Mouse (Mus musculus) midbrain, embryonic 14.5 days (tissue): ENCODE measurements around the gene Gm17387. TPM values are rescaled to one million over a fixed set of nuclear protein-coding genes. Genes with fewer than 3 reads are reported as not detected.

Experiments
- ATAC-seq: fragments of 200-750 bp; cut with Nextera tagmentation; 2 replicates; pipeline ENCODE4 v1.8.0; 2017; ENCODE audit warnings: moderate number of reproducible peaks, moderate library complexity; ENCODE audit not compliant: low FRiP score, low TSS enrichment
- DNase-seq: peaks from one replicate; pipeline ENCODE4 v3.0.0-alpha.2; 2015
- H3K27ac ChIP-seq: fragments of 300-500 bp; sonication (generic); replicated peaks from 2 replicates; pipeline ENCODE4 v1.5.1; 2014; ENCODE audit warnings: mild to moderate bottlenecking, low read depth, low read length, moderate library complexity
- H3K27me3 ChIP-seq: fragments of 300-500 bp; sonication (generic); 2 replicates; pipeline ENCODE4 v1.6.1; 2014; ENCODE audit warnings: low read length, control low read depth, mixed read lengths; ENCODE audit not compliant: control insufficient read depth, insufficient read depth
- H3K36me3 ChIP-seq: fragments of 300-500 bp; sonication (generic); 2 replicates; pipeline ENCODE4 v1.6.1; 2014; ENCODE audit warnings: low read length, control low read depth; ENCODE audit not compliant: control insufficient read depth, insufficient read depth
- H3K4me1 ChIP-seq: fragments of 300-500 bp; sonication (generic); 2 replicates; pipeline ENCODE4 v1.6.1; 2014; ENCODE audit warnings: mild to moderate bottlenecking, antibody characterized with exemption, low read length, control low read depth; ENCODE audit not compliant: control insufficient read depth, insufficient read depth
- H3K4me2 ChIP-seq: fragments of 300-500 bp; sonication (generic); 2 replicates; pipeline ENCODE4 v1.6.1; 2014; ENCODE audit warnings: mild to moderate bottlenecking, low read length, moderate library complexity
- H3K4me3 ChIP-seq: fragments of 300-500 bp; sonication (generic); replicated peaks from 2 replicates; pipeline ENCODE4 v1.5.1; 2014; ENCODE audit warnings: low read depth, low read length
- H3K9ac ChIP-seq: fragments of 300-500 bp; sonication (generic); replicated peaks from 2 replicates; pipeline ENCODE4 v1.6.1; 2014; ENCODE audit warnings: mild to moderate bottlenecking, low read length, moderate library complexity
- H3K9me3 ChIP-seq: fragments of 300-500 bp; sonication (generic); 2 replicates; pipeline ENCODE4 v1.6.1; 2016; ENCODE audit warnings: low read length, control low read depth, mixed read lengths; ENCODE audit not compliant: control insufficient read depth
- WGBS: fragments of 180-500 bp; shearing (Covaris S2); extraction: QIAGEN DNeasy Blood & Tissue Kit; methylation state at CpG from one replicate; pipeline ENCODE4 v1.1.7; 2014; 5-methylcytosine and 5-hydroxymethylcytosine counted together
- polyA plus RNA-seq: library from polyadenylated mRNA; unstranded; fragments of >200 nt; fragmentation: Nextera tagmentation; extraction: Ambion mirVana; gene quantifications from 2 replicates; pipeline ENCODE4 v1.2.1, GENCODE M21; 2014

Gm17387 gene
- polyA plus RNA-seq, result not detected in 2 replicates

DNA sequence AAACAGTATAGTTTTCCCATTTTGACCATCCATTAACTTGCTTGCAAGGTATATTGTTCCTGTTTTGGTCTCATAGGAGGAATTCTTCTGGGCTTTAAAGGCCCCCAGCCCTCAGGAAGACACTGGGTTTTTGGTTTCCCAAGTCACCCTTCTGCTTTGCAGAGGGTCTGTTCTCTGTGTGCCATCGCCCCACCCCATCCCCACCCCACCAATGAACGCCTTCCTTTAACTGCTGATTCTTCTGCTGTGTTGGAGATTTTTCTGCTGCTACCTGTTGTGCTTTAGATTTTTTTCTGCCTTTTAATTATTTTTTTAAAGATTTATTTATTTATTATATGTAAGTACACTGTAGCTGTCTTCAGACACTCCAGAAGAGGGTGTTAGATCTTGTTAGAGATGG lies at the start of gene Gm17387:
Gene Gm17387, plus strand, starts transcription at position 301 of the 400 bp plus-strand sequence.
- Histone ChIP-seq H3K36me3 (no peaks in the 10 kb centered on the region), H3K4me3 (no peak within 1 kb of the TSS), H3K4me2 (no peak within 1 kb of the TSS), H3K9me3 (no peaks in the 10 kb centered on the region), H3K27me3 (no peaks in the 10 kb centered on the region), H3K9ac (no peak within 1 kb of the TSS), H3K4me1 (peaks cover 11% of the 10 kb centered on the region), H3K27ac (no peak within 1 kb of the TSS)
- ATAC-seq (no peak), DNase-seq (no peak)
- 98% methylated on average over 2 of the region's 2 CpGs for WGBS

DNA sequence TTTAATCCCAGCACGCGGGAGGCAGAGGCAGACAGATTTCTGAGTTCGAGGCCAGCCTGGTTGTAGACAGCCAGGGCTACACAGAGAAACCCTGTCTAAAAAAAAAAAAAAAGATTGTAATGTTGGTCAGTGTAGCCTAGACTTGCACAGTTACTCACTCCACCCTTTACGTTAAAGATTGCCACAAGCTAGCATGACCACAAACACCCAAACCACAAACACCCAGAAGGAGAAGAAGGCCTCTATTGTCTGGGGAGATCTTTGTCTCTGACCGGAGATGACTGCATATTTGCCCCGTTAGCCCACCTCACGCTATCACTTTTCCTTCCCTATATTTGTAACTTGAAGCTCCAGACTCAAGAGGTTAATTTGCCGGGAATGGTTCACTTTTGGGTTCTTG lies 47.2 kb upstream of the Gm17387 start:
- 94% methylated on average over 8 of the region's 8 CpGs for WGBS
- H3K27me3 ChIP-seq, result no peaks in the 10 kb centered on the region
- no peak overlapping the region for H3K27ac ChIP-seq
- no peaks in the 10 kb centered on the region for H3K4me1 ChIP-seq
- H3K4me2 ChIP-seq, result no peak overlapping the region
- no peak overlapping the region for H3K9ac ChIP-seq
- no peak overlapping the region for H3K4me3 ChIP-seq
- H3K9me3 ChIP-seq, result no peaks in the 10 kb centered on the region
- no peak for ATAC-seq
- no peaks in the 10 kb centered on the region for H3K36me3 ChIP-seq
- no peak for DNase-seq

DNA sequence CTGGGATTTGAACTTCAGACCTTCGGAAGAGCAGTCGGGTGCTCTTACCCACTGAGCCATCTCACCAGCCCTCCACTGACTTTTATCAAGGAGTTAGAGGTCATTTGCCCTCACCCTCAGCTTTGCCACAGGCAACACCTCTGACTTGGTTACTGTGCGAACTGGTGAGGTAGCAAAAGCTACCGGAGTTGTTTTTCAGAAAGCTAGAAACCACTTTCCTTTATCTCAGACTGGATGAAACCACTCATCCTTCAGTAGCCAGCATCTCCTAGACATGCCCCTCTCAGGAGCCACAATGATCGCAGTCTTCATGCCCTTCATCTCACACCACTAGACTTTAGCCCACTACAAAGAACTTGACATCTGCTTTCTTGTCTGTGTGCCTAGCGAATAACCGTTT lies 46.0 kb upstream of the Gm17387 start:
- Histone ChIP-seq H3K27me3 (no peaks in the 10 kb centered on the region), H3K4me1 (no peaks in the 10 kb centered on the region), H3K4me3 (no peak overlapping the region), H3K36me3 (no peaks in the 10 kb centered on the region), H3K27ac (no peak overlapping the region), H3K4me2 (no peak overlapping the region), H3K9ac (no peak overlapping the region), H3K9me3 (no peaks in the 10 kb centered on the region)
- ATAC-seq, result no peak
- DNase-seq, result no peak
- WGBS, result 91% methylated on average over 7 of the region's 7 CpGs

DNA sequence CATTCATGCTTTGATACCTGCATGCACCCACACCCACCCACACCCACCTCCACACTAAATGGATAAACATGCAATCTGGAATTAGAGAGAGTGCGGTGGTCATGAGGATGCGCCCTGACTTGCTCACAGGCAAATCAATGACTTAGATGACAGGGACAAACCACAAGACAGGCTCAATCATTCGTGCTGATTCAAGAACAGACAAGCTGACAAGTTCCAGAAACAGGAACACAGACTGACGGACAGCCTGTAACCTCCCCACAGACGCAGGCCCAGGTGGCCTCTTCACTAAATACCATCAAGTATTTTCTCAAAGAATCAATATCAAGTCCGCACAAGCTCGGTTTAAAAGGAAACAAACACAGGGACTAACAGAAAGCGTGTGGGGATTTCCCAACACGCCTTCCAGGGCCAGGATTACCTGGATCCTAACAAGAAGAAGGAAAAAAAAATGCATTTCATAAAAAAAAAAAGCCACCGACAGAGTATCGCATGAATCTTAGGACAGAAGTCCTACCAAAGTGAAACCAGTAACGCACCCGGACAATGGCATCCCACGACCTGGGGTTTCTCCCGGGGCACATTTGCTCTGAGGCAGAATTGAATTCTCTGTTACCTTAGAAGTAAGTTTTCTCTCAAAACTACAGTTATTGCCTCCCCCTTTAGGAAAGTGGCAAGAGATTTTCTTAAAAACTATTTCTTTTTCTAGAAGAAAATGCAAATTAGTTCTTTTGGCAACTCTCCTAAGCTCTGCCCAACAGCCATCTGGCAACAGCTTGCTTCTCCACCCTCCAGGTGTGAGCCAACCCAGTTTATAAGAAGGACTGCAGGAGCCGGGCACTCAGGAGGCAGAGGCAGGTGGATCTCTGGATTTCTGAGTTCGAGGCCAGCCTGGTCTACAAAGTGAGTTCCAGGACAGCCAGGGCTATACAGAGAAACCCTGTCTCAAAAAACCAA lies 41.5 kb upstream of the Gm17387 start:
- Histone ChIP-seq H3K9me3 (no peaks in the 10 kb centered on the region), H3K4me2 (no peak overlapping the region), H3K27ac (no peak overlapping the region), H3K36me3 (no peaks in the 10 kb centered on the region), H3K9ac (no peak overlapping the region), H3K4me1 (no peaks in the 10 kb centered on the region), H3K27me3 (no peaks in the 10 kb centered on the region), H3K4me3 (no peak overlapping the region)
- DNase-seq, result no peak
- no peak for ATAC-seq
- WGBS, result 90% methylated on average over 17 of the region's 17 CpGs

DNA sequence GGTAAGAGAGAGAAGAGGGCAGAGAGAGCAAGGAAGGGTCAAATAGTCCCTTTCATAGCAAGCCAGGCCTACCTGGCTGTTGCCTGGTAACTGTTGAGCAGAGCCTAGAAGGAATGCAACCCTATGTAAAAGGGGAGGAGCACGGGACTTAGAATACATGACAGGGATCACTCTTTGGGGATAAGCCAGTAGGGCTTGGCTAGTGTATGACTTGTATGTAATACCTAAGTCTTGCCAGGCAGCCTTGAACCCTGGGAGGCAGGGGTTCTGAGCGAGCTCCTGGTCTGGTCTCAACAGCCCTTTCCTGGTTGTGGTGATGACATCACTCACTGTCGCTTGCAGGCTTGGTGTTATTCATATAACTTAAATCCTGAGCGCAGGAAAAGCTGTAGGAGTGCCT lies 39.9 kb upstream of the Gm17387 start:
- Histone ChIP-seq H3K36me3 (no peaks in the 10 kb centered on the region), H3K9ac (no peak overlapping the region), H3K9me3 (no peaks in the 10 kb centered on the region), H3K4me1 (no peaks in the 10 kb centered on the region), H3K27ac (no peak overlapping the region), H3K4me3 (no peak overlapping the region), H3K27me3 (no peaks in the 10 kb centered on the region), H3K4me2 (no peak overlapping the region)
- no peak for ATAC-seq
- WGBS, result 72% methylated on average over 4 of the region's 4 CpGs
- no peak for DNase-seq

DNA sequence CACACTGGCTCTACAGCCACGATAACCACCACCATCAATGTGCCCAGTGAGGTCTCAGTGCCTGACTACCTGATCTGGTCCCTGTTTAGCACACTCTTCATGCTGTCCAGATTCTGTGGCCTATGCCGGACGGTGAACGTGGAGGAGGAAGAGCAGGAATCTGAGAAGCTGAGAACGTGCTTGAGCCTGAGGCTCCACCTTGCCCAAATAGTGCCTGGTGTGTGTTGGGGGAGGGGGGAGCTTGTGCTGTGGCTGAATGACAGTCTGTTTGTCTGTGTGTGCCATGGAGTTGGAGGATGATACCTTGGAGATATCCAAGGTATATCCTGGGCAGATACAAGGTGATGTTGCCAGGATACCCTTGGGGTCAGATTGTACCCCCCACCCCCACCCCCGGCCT lies 38.7 kb upstream of the Gm17387 start:
- DNase-seq, result no peak
- H3K4me1 ChIP-seq, result no peaks in the 10 kb centered on the region
- H3K27me3 ChIP-seq, result no peaks in the 10 kb centered on the region
- ATAC-seq, result no peak
- 81% methylated on average over 6 of the region's 6 CpGs for WGBS
- no peak overlapping the region for H3K9ac ChIP-seq
- H3K36me3 ChIP-seq, result no peaks in the 10 kb centered on the region
- no peak overlapping the region for H3K27ac ChIP-seq
- no peaks in the 10 kb centered on the region for H3K9me3 ChIP-seq
- no peak overlapping the region for H3K4me3 ChIP-seq
- no peak overlapping the region for H3K4me2 ChIP-seq

DNA sequence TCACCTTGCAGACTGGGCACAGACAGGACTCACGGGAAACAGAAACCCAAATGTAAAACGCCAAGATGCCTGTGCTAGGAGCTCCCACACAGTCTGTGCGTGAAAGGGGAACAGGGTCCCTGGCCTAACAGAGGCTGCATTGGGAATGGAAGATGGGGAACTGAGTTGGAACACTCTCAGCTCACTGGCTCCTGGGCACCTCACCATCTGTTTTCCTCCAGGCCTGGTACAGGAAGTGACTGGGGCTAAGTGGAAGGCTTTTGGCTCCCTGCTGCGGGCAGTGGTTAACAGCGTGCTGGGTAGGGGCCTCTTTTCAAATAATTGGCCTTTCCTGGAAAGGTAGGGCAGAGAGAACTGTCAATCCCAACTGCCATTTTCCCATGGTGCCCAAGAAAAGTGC lies 38.3 kb upstream of the Gm17387 start:
- H3K36me3 ChIP-seq, result no peaks in the 10 kb centered on the region
- no peaks in the 10 kb centered on the region for H3K27me3 ChIP-seq
- no peak overlapping the region for H3K9ac ChIP-seq
- no peaks in the 10 kb centered on the region for H3K9me3 ChIP-seq
- ATAC-seq (no peak), DNase-seq (no peak)
- no peak overlapping the region for H3K27ac ChIP-seq
- no peaks in the 10 kb centered on the region for H3K4me1 ChIP-seq
- H3K4me2 ChIP-seq, result no peak overlapping the region
- 75% methylated on average over 5 of the region's 5 CpGs for WGBS
- H3K4me3 ChIP-seq, result no peak overlapping the region

DNA sequence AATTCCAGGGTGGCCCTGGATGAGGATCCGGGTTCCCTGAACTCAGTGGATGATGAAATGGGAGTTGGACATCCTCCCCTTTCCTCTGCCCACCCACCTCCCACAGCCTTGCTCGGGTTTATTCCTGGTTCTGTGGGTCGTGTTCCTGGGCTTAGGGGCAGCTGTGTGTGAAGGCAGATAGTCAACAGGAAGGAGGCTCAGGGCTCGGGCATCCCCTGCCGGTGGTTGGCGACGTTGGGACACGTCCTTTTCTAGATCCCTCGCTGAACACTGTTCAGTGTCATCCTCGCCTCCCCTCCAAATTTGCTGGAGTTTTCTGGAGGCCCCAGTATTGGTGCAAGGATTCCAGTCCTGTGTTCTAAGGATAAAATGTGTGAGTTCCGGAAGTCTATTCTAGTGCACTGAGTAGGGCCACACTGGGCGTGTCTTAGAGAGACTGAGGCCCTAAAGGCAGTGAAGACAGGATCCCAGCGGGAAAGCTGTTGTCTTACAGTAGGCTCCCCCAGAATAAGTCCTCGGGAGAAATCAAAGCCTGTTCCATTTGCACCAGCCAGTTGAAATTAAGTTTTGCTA lies 37.7 kb upstream of the Gm17387 start:
- 89% methylated on average over 14 of the region's 14 CpGs for WGBS

DNA sequence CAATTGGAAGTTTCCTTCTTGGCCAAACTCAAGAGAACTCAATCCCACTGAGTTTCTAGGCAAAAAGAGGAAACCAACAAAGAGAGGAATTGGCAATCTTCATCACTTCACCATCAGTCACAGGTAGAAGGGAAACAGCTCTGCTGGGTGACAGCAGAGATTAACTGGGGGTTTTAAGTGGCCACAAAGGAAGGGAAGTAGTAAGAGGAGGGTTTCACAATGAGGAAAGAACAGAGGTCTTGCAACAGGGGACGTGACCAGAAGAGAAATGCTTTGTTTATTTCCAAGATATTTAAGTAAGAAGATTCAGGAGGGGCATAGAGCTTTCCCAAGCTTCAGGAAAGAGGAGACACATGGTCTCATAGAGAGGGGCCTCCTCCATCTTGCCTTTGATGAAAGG lies 31.1 kb upstream of the Gm17387 start:
- ATAC-seq, result no peak
- no peaks in the 10 kb centered on the region for H3K36me3 ChIP-seq
- H3K9ac ChIP-seq, result no peak overlapping the region
- no peaks in the 10 kb centered on the region for H3K27me3 ChIP-seq
- H3K27ac ChIP-seq, result no peak overlapping the region
- H3K4me2 ChIP-seq, result no peak overlapping the region
- H3K4me1 ChIP-seq, result no peaks in the 10 kb centered on the region
- DNase-seq, result no peak
- no peak overlapping the region for H3K4me3 ChIP-seq
- WGBS, result 61% methylated on average over 1 of the region's 1 CpGs
- H3K9me3 ChIP-seq, result no peaks in the 10 kb centered on the region

More for the DNA sequence above, 37.7 kb upstream of the Gm17387 start:
- H3K27ac ChIP-seq, result no peak overlapping the region
- no peak overlapping the region for H3K4me2 ChIP-seq
- no peaks in the 10 kb centered on the region for H3K4me1 ChIP-seq
- H3K4me3 ChIP-seq, result no peak overlapping the region
- ATAC-seq (no peak), DNase-seq (no peak)
- H3K9me3 ChIP-seq, result no peaks in the 10 kb centered on the region
- no peaks in the 10 kb centered on the region for H3K36me3 ChIP-seq
- H3K9ac ChIP-seq, result no peak overlapping the region
- no peaks in the 10 kb centered on the region for H3K27me3 ChIP-seq
